Mouse (Mus musculus) left cerebral cortex, postnatal 4 days (tissue): ENCODE results near the gene Vav1. TPM values are rescaled to one million over a fixed set of nuclear protein-coding genes. Genes with fewer than 3 reads are reported as not detected.
"Not testable (repeated sequence)": the region's sequence is repeated elsewhere in the genome, so short reads cannot be mapped to it uniquely, and the experiment has no call there.

Experiments
- DNase-seq: peaks from one replicate; pipeline ENCODE4 v3.0.0-alpha.2; 2022
- intact Hi-C: fragments of 180-260 bp; cut with DNase I; formaldehyde crosslinking; loops from one replicate; pipeline ENCODE4 v1.15.1; 2025
- total RNA-seq, 2 experiments: library from RNA; stranded (reverse); gene quantifications; 2 replicates each; pipeline ENCODE4 v1.2.3; 2021

Gene Vav1
- total RNA-seq, 2 experiments from 2014 or later, result 2.1 to 2.3 TPM

GRCm38 (mm10) chr17:57332241-57332640 lies 53.3 kb downstream of the Vav1 start:
- intact Hi-C loops, result loop anchor here (10.0 kb wide), 2 partner anchors 237 to 527 kb away; no protein-coding TSS in a partner anchor
- no peak for DNase-seq

- DNase-seq, result no peak
- intact Hi-C loops, result loop anchor here (2.0 to 10.0 kb wide), 3 partner anchors 113 to 529 kb away; no protein-coding TSS in a partner anchor
Measured at GRCm38 (mm10) chr17:57334001-57334760, 55.3 kb downstream of the Vav1 start.

DNA sequence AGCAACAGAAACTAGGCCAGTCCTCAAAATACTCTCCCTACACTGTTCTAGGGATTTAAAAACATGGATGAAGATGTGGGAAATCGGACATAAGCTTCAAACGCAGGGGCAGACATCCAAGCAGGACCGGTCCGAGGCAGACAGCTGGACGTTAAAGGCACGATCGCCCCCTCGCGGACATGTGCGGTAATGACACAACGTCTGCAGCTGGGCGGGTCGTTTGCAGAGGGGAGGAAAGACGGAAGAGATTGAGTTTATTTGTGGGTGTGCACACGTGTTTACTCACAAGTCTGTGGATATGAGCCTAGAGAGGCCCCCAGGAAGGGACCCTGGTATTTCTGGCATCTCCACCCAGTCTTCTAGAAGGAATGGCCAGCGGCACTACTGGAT lies 55.9 kb downstream of the Vav1 start:
- intact Hi-C loops, result loop anchor here (2.0 to 10.0 kb wide), 4 partner anchors 87 to 530 kb away; partner anchors contain the start of genes Gpr108 and Trip10

DNA sequence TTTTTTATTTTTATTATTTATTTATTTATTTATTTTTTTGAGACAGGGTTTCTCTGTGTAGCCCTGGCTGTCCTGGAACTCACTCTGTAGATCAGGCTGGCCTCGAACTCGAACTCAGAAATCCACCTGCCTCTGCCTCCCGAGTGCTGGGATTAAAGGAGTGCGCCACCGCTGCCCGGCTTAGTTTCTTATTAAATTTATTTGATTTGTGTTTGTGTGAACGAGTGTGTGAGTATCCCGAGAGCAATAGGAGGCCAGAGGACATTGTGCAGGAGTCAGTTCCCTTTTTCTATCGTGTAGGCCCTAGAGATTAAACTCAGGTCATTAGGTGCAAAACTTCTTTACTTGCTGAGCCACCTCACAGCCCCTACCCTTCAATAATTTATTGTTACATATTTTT lies 56.3 kb downstream of the Vav1 start:
- intact Hi-C loops, result loop anchor here (2.0 to 10.0 kb wide), 4 partner anchors 88 to 530 kb away; partner anchors contain the start of genes Gpr108 and Trip10
- DNase-seq, result not testable (repeated sequence)

More for the DNA sequence above, 55.9 kb downstream of the Vav1 start:
- DNase-seq, result peak; percentile 88

GRCm38 (mm10) chr17:57335673-57336303 lies 56.9 kb downstream of the Vav1 start:
- intact Hi-C loops, result loop anchor here (2.0 to 10.0 kb wide), 4 partner anchors 88 to 531 kb away; partner anchors contain the start of genes Gpr108 and Trip10
- peak; percentile 90 for DNase-seq

DNA sequence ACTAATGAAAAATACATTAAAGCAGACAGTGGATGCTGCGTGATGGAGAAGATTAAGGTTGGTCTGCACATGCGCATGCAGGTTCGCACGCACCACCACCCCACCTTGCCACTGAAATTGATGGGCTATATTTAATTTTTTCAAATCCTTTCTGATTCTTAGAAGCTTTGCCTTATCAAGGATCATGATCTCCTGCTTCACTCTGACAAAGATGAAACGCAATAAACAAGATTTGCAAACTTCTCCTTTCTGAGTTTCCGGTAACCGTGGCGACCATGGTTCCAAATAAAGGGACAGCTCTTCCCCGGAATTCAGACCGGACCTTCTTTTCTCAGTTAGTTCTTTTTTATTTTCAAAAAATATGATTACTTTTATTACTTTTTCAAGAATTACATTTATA lies 59.1 kb downstream of the Vav1 start:
- no peak for DNase-seq
- intact Hi-C loops, result loop anchor here (5.0 to 10.0 kb wide), 3 partner anchors 91 to 533 kb away; partner anchors contain the start of genes Gpr108 and Trip10

DNA sequence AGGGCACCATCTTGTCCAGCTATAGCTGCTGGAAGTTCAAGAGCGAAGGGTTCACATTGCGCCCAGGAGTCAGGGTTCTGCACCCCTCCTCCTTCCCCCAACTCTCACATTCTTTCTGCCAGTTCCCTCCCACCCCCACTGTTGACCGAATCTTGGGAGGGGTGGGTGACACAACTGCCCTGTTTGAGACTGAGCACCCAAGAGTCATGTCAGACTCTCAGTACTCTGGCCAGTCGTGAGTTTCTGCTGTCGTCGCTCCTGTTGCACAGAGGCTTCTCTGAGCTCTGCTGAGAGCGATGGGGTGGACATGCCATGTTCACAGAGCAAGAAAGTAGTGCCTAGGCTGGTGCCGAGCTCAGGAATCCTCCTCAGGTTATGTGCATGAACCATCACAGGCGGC lies 60.4 kb downstream of the Vav1 start:
- intact Hi-C loops, result loop anchor here (5.0 to 10.0 kb wide), 3 partner anchors 92 to 534 kb away; partner anchors contain the start of genes Gpr108 and Trip10
- DNase-seq, result no peak

- intact Hi-C loops, result no loop called here
- no peak for DNase-seq
Measured at GRCm38 (mm10) chr17:57341568-57341967, 62.7 kb downstream of the Vav1 start.

GRCm38 (mm10) chr17:57344029-57344707 lies 65.3 kb downstream of the Vav1 start:
- DNase-seq, result no peak
- intact Hi-C loops, result no loop called here

DNA sequence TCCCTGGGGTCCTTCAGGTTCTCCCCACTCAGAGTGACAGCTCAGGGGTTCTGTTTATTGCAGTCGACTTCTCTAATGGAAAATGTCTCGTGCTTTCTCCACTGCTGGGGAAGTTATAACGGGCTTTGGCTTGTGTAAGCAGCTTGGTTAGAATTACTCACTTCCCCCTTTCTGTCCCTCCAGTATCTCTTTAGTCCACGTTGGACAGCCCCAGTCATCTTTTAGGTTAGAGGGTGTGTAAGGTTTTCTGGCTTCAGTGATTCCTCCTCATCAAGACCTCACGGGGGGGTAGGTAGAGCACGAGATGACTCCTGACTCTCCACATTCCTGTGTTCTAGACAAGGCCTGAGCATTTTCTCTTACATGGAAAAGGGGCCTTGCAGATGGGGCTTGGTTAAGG lies 68.1 kb downstream of the Vav1 start:
- intact Hi-C loops, result no loop called here
- DNase-seq, result no peak

DNA sequence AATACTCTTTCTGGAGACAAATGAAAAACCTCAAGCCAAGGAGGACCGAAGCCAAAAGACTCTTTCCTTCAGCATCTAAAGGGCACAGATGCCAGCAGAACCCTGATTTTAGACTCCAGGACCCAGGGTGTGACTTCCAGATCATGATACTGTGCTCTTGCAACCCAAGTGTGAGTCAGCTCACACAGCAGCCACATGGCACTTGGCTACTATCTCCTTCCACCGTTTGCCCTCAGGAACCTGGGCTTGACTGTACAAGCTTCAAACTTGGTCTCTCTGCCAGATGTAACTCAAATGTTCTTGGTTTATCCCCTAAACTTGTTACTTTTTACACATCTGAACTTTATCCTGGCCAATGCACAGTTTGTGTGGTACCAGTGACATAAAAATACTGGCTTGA lies 68.9 kb downstream of the Vav1 start:
- DNase-seq, result no peak
- intact Hi-C loops, result no loop called here

DNA sequence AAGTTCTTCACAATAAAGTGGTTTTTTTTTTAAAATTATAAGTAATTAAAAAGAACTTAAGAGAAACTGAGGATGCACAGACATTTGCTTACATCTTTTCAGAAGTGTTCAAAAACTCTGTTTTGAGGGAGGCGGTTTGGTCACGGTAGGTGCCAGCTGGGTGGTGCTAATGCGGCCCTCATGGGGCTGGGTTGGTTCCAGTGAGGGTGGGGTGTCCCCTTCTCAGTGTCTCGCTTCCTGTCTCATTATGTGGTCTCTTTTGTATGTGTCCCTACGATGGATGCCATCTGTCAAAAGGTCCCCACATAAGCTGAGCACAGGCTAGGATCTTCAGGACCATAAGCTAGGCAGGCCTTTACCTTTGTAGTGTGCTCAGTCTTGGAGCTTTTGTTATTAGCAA lies 70.2 kb downstream of the Vav1 start:
- intact Hi-C loops, result no loop called here
- DNase-seq, result no peak

DNA sequence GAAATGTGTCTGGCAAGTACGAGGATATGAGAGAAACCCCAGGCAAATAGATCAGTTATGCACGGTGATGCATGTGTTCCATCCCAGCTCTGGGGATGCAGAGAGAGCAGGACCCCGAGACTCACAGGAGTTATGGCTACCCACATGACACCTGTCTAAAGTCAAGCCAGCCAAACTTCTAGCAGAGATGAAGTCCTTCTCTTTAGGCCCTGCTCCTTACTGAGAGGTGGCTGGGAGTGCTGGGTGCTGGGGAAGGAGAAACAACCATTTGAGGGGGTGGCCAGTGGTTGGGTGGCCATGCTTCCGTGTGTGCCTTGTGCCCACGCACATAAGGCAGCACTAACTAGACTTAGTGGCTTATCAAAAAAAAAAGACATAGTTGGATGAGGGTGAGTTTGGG lies 71.3 kb downstream of the Vav1 start:
- no peak for DNase-seq
- intact Hi-C loops, result no loop called here

GRCm38 (mm10) chr17:57351107-57351506 lies 72.2 kb downstream of the Vav1 start:
- intact Hi-C loops, result no loop called here
- DNase-seq, result no peak

- no peak for DNase-seq
- intact Hi-C loops, result no loop called here
Measured at GRCm38 (mm10) chr17:57358441-57358840, 79.5 kb downstream of the Vav1 start, which contains the start of gene Adgre1. TSS of gene Adgre1 (plus strand) at chr17:57358691.

- intact Hi-C loops, result no loop called here
- no peak for DNase-seq
Measured at GRCm38 (mm10) chr17:57359485-57360241, 80.8 kb downstream of the Vav1 start.
